Mouse (Mus musculus) heart, adult 2 months (tissue): ENCODE measurements at regions not wholly inside any gene's neighbourhood (a gene's known extent, or its start where the extent isn't known, plus 50 kb on each side); places are given as distances from the start of the nearest gene placed in this dataset.
"Not testable (repeated sequence)": the region's sequence is repeated elsewhere in the genome, so short reads cannot be mapped to it uniquely, and the experiment has no call there.

ENCODE experiments used
- DNase-seq, 2 experiments: peaks; one replicate each; pipeline ENCODE4 v3.0.0; 2021
- H3K27ac ChIP-seq: fragments of 200-600 bp; 2 replicates; pipeline ENCODE4 v1.8.1; 2022
- H3K27me3 ChIP-seq: fragments of 200-500 bp; 2 replicates; pipeline ENCODE4 v1.6.1; 2012; ENCODE audit warnings: mild to moderate bottlenecking, low read length, inconsistent platforms, mixed read lengths; ENCODE audit not compliant: control insufficient read depth, insufficient read depth
- H3K36me3 ChIP-seq: fragments of 200-500 bp; 2 replicates; pipeline ENCODE4 v1.6.1; 2012; ENCODE audit warnings: low read length, inconsistent platforms; ENCODE audit not compliant: control insufficient read depth, insufficient read depth
- H3K4me1 ChIP-seq: fragments of 200-500 bp; 2 replicates; pipeline ENCODE4 v1.6.1; 2011; ENCODE audit warnings: low read length; ENCODE audit not compliant: control insufficient read depth, insufficient read depth
- H3K4me3 ChIP-seq: fragments of 200-600 bp; 2 replicates; pipeline ENCODE4 v1.8.1; 2022
- H3K79me2 ChIP-seq: fragments of 200-500 bp; replicated peaks from 2 replicates; pipeline ENCODE4 v1.6.1; 2012; ENCODE audit warnings: mild to moderate bottlenecking, inconsistent platforms, low read length, moderate library complexity, mixed read lengths; ENCODE audit not compliant: control insufficient read depth, insufficient read depth
- H3K9ac ChIP-seq: fragments of 200-500 bp; 2 replicates; pipeline ENCODE4 v1.6.1; 2012; ENCODE audit warnings: low read depth, mild to moderate bottlenecking, control low read depth, inconsistent platforms, low read length, mixed read lengths
- CTCF ChIP-seq: fragments of 200-600 bp; IDR thresholded peaks from 2 replicates; pipeline ENCODE4 v1.8.1; 2022; ENCODE audit warnings: antibody characterized with exemption, mild to moderate bottlenecking, moderate library complexity
- EP300 ChIP-seq: fragments of 200-500 bp; IDR thresholded peaks from 2 replicates; pipeline ENCODE4 v1.6.1; 2011; ENCODE audit warnings: low read depth, low read length, control low read depth; ENCODE audit not compliant: insufficient read depth
- POLR2A ChIP-seq: fragments of 200-500 bp; IDR thresholded peaks from 2 replicates; pipeline ENCODE4 v1.6.1; 2011; ENCODE audit warnings: mild to moderate bottlenecking, low read depth, low read length, control low read depth; ENCODE audit not compliant: insufficient read depth
- WGBS: fragments of 180-500 bp; shearing (Covaris S2); methylation state at CpG from one replicate; pipeline ENCODE4 v1.1.7; 2018; 5-methylcytosine and 5-hydroxymethylcytosine counted together
- intact Hi-C: fragments of 180-260 bp; cut with DNase I; formaldehyde crosslinking; loops from one replicate; pipeline ENCODE4 v1.15.1; 2025

- no peaks in the 10 kb centered on the region for H3K36me3 ChIP-seq
- 51% methylated on average over 2 of the region's 2 CpGs for WGBS
- intact Hi-C loops, result no loop called here
- DNase-seq, result no peak
- H3K27me3 ChIP-seq, result no peaks in the 10 kb centered on the region
- H3K4me3 ChIP-seq, result no peak overlapping the region
- TF ChIP-seq EP300 (no peak), CTCF (no peak), POLR2A (no peak)
- H3K79me2 ChIP-seq, result no peaks in the 10 kb centered on the region
- no peak overlapping the region for H3K27ac ChIP-seq
- no peaks in the 10 kb centered on the region for H3K4me1 ChIP-seq
- no peak overlapping the region for H3K9ac ChIP-seq
Observed at GRCm38 (mm10) chr1:165013428-165013827, 78.1 kb upstream of the Xcl1 start.

- Histone ChIP-seq H3K4me1 (no peaks in the 10 kb centered on the region), H3K9ac (no peak overlapping the region), H3K27ac (no peak overlapping the region), H3K27me3 (no peaks in the 10 kb centered on the region), H3K4me3 (no peak overlapping the region), H3K36me3 (no peaks in the 10 kb centered on the region), H3K79me2 (no peaks in the 10 kb centered on the region)
- TF ChIP-seq POLR2A, result no peak
- no peak for TF ChIP-seq CTCF
- TF ChIP-seq EP300, result no peak
- peak in 1 of 2 experiments; percentile 6 for DNase-seq
- WGBS, result 18% methylated on average over 3 of the region's 3 CpGs
- intact Hi-C loops, result no loop called here
Observed at GRCm38 (mm10) chr1:165012376-165012775, 77.0 kb upstream of the Xcl1 start.

GRCm38 (mm10) chr1:164999515-164999914 lies 64.2 kb upstream of the Xcl1 start:
- intact Hi-C loops, result no loop called here
- DNase-seq, result no peak
- H3K27ac ChIP-seq, result no peak overlapping the region; the same call in 1 of the 2 replicates

GRCm38 (mm10) chr1:164998621-164999020 lies 63.3 kb upstream of the Xcl1 start:
- 74% methylated on average over 3 of the region's 3 CpGs for WGBS
- TF ChIP-seq POLR2A, result no peak
- TF ChIP-seq CTCF, result no peak
- TF ChIP-seq EP300, result no peak
- no peak overlapping the region; the same call in 1 of the 2 replicates for H3K27ac ChIP-seq
- no peaks in the 10 kb centered on the region for H3K36me3 ChIP-seq
- intact Hi-C loops, result no loop called here
- H3K27me3 ChIP-seq, result no peaks in the 10 kb centered on the region
- H3K4me3 ChIP-seq, result no peak overlapping the region
- H3K4me1 ChIP-seq, result peaks cover 2% of the 10 kb centered on the region; the same call in 1 of the 2 replicates
- no peak for DNase-seq
- H3K79me2 ChIP-seq, result no peaks in the 10 kb centered on the region
- H3K9ac ChIP-seq, result no peak overlapping the region

More at GRCm38 (mm10) chr1:164999515-164999914, 64.2 kb upstream of the Xcl1 start:
- Histone ChIP-seq H3K4me1 (no peaks in the 10 kb centered on the region), H3K36me3 (no peaks in the 10 kb centered on the region), H3K79me2 (no peaks in the 10 kb centered on the region), H3K27me3 (no peaks in the 10 kb centered on the region), H3K4me3 (no peak overlapping the region), H3K9ac (no peak overlapping the region)
- peak; percentile 38 for TF ChIP-seq CTCF
- no peak for TF ChIP-seq EP300
- 74% methylated on average over 10 of the region's 10 CpGs for WGBS

- 26% methylated on average over 5 of the region's 5 CpGs for WGBS
- Histone ChIP-seq H3K36me3 (no peaks in the 10 kb centered on the region), H3K4me3 (no peak overlapping the region), H3K79me2 (no peaks in the 10 kb centered on the region), H3K4me1 (peaks cover 2% of the 10 kb centered on the region), H3K27ac (no peak overlapping the region), H3K27me3 (no peaks in the 10 kb centered on the region), H3K9ac (no peak overlapping the region)
- DNase-seq, result no peak
- intact Hi-C loops, result no loop called here
- TF ChIP-seq EP300 (no peak), POLR2A (no peak), CTCF (no peak)
Observed at GRCm38 (mm10) chr1:164997660-164998059, 62.3 kb upstream of the Xcl1 start.

- no peak overlapping the region for H3K27ac ChIP-seq
- 12% methylated on average over 6 of the region's 6 CpGs for WGBS
- intact Hi-C loops, result loop anchor here (5.0 kb wide), 1 partner anchor 53 kb away; no protein-coding TSS in a partner anchor
Observed at GRCm38 (mm10) chr1:164994247-164994660, 58.9 kb upstream of the Xcl1 start.

GRCm38 (mm10) chr1:164993175-164993875 lies 58.0 kb upstream of the Xcl1 start:
- H3K9ac ChIP-seq, H3K4me3 ChIP-seq, H3K79me2 ChIP-seq, H3K27ac ChIP-seq, H3K4me1 ChIP-seq, H3K27me3 ChIP-seq, H3K36me3 ChIP-seq: not testable (repeated sequence)
- peak in 1 of 2 experiments; percentile 31 for DNase-seq
- intact Hi-C loops, result loop anchor here (5.0 kb wide), 1 partner anchor 54 kb away; no protein-coding TSS in a partner anchor

More at GRCm38 (mm10) chr1:164994247-164994660, 58.9 kb upstream of the Xcl1 start:
- no peak overlapping the region for H3K9ac ChIP-seq
- no peak for DNase-seq
- H3K27me3 ChIP-seq, result no peaks in the 10 kb centered on the region
- no peak for TF ChIP-seq POLR2A
- no peak for TF ChIP-seq CTCF
- TF ChIP-seq EP300, result 0 out of 2 replicates have a peak, but pooled peaks have one; percentile 12
- H3K79me2 ChIP-seq, result no peaks in the 10 kb centered on the region
- peaks cover 2% of the 10 kb centered on the region for H3K4me1 ChIP-seq
- H3K4me3 ChIP-seq, result no peak overlapping the region
- no peaks in the 10 kb centered on the region; the same call in 1 of the 2 replicates for H3K36me3 ChIP-seq
